Mouse (Mus musculus): ENCODE data around the gene Adora1. TPM values are rescaled to one million over a fixed set of nuclear protein-coding genes. Genes with fewer than 3 reads are reported as not detected.
"Not testable (repeated sequence)": the region's sequence is repeated elsewhere in the genome, so short reads cannot be mapped to it uniquely, and the experiment has no call there.

Gene Adora1
- 100 to 1,000 TPM; 169 to 185 TPM for total RNA-seq (2021)
- long read RNA-seq, experiment 1, transcript Adora1-201 (2 exons, 3,625 nt) = major isoform, 34 of 113 reads
- long read RNA-seq, experiment 1, partial matches to known transcripts = 0 of 113 reads
- long read RNA-seq, experiment 1, other reads (novel, unspliced or antisense) = 78 of 113 reads
- long read RNA-seq, experiment 2, transcript Adora1-201 (2 exons, 3,625 nt) = major isoform, 28 of 84 reads
- long read RNA-seq, experiment 2, partial matches to known transcripts = 0 of 84 reads
- long read RNA-seq, experiment 2, other reads (novel, unspliced or antisense) = 53 of 84 reads

- no peak for DNase-seq (ENCODE audit: low spot score in 2 of 2)
- intact Hi-C loops (cut with DNase I) = loop anchor here (2.0 kb wide), 1 partner anchor 39 kb away; no protein-coding TSS in a partner anchor
These were observed at the start of gene Adora1 for GRCm38 (mm10) chr1:134235391-134235921. Adora1 (minus strand) TSS chr1:134235431.

- intact Hi-C loops (cut with DNase I) = no loop called here
- DNase-seq (ENCODE audit: low spot score in 2 of 2) = no peak
These were observed 47.9 kb upstream of the Adora1 start for GRCm38 (mm10) chr1:134283108-134283507.

- intact Hi-C loops (cut with DNase I) = no loop called here
- DNase-seq (ENCODE audit: low spot score in 2 of 2) = no peak
These were observed 47.1 kb upstream of the Adora1 start for GRCm38 (mm10) chr1:134282342-134282741.

GRCm38 (mm10) chr1:134281563-134281962 lies 46.3 kb upstream of the Adora1 start:
- intact Hi-C loops (cut with DNase I) = no loop called here
- no peak for DNase-seq (ENCODE audit: low spot score in 2 of 2)

- intact Hi-C loops (cut with DNase I) = no loop called here
- no peak for DNase-seq (ENCODE audit: low spot score in 2 of 2)
These were observed 44.9 kb upstream of the Adora1 start for GRCm38 (mm10) chr1:134280174-134280573.

GRCm38 (mm10) chr1:134276823-134277222 lies 41.6 kb upstream of the Adora1 start:
- intact Hi-C loops (cut with DNase I) = no loop called here
- DNase-seq (ENCODE audit: low spot score in 2 of 2) = no peak

GRCm38 (mm10) chr1:134275616-134276464 lies 40.6 kb upstream of the Adora1 start:
- intact Hi-C loops (cut with DNase I) = no loop called here
- DNase-seq (ENCODE audit: low spot score in 2 of 2) = no peak

- DNase-seq (ENCODE audit: low spot score in 2 of 2) = no peak
- intact Hi-C loops (cut with DNase I) = no loop called here
These were observed 39.3 kb upstream of the Adora1 start for GRCm38 (mm10) chr1:134274483-134274920.

- intact Hi-C loops (cut with DNase I) = no loop called here
- peak; percentile 51 to 59 for DNase-seq (ENCODE audit: low spot score in 2 of 2)
These were observed 38.5 kb upstream of the Adora1 start for GRCm38 (mm10) chr1:134273493-134274395.

- intact Hi-C loops (cut with DNase I) = no loop called here
- no peak for DNase-seq (ENCODE audit: low spot score in 2 of 2)
These were observed 37.6 kb upstream of the Adora1 start for GRCm38 (mm10) chr1:134272754-134273250.

GRCm38 (mm10) chr1:134270026-134270425 lies 34.8 kb upstream of the Adora1 start:
- intact Hi-C loops (cut with DNase I) = no loop called here

GRCm38 (mm10) chr1:134265797-134266196 lies 30.6 kb upstream of the Adora1 start:
- intact Hi-C loops (cut with DNase I) = no loop called here
- DNase-seq (ENCODE audit: low spot score in 2 of 2) = no peak

More at GRCm38 (mm10) chr1:134270026-134270425, 34.8 kb upstream of the Adora1 start:
- no peak for DNase-seq (ENCODE audit: low spot score in 2 of 2)

- no peak for DNase-seq (ENCODE audit: low spot score in 2 of 2)
- intact Hi-C loops (cut with DNase I) = no loop called here
These were observed 29.1 kb upstream of the Adora1 start for GRCm38 (mm10) chr1:134264341-134264740.

GRCm38 (mm10) chr1:134249681-134250080 lies 14.4 kb upstream of the Adora1 start:
- DNase-seq (ENCODE audit: low spot score in 2 of 2); intact Hi-C loops (cut with DNase I): not testable (repeated sequence)

- intact Hi-C loops (cut with DNase I) = no loop called here
- DNase-seq (ENCODE audit: low spot score in 2 of 2) = no peak
These were observed 11.4 kb upstream of the Adora1 start for GRCm38 (mm10) chr1:134246590-134246989.

- no peak for DNase-seq (ENCODE audit: low spot score in 2 of 2)
- intact Hi-C loops (cut with DNase I) = loop anchor here (2.0 kb wide), 2 partner anchors 48 to 94 kb away; no protein-coding TSS in a partner anchor
These were observed 9.9 kb upstream of the Adora1 start for GRCm38 (mm10) chr1:134245004-134245717.

- peak; percentile 89 to 91 for DNase-seq (ENCODE audit: low spot score in 2 of 2)
- intact Hi-C loops (cut with DNase I) = loop anchor here (2.0 to 5.0 kb wide), 3 partner anchors 47 to 93 kb away; partner anchors contain the start of gene Ppfia4
These were observed 9.0 kb upstream of the Adora1 start for GRCm38 (mm10) chr1:134243948-134244914.
